14 mouse cellular contexts compared by ENCODE assay signal in the genomic region with DNA sequence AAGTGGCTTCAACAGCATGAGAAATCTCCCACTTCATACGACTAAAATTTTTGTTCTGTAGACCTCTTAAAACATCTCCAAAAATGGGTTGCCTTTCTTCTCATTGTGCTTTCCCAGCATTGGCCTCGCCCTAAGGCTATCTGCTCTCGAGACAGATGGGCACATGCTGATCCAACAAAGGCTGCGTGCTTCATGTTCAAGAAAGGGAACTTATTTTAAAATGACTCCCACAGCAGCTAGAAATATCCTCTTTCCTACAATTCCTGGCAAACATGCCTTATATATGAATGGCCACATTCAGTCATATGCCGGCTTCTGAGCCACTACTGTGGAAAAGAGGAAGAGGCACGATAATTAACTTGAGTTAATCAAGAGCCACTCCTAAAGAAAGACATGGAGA.
A peak's percentile ranks its signal among the peaks of the same experiment; 100 is the strongest.
DNase-seq lines count a peak whose midpoint lies in the region.
"Had no signal": no experiment of that assay in that cellular context is flagged by ENCODE, and none has a peak within 500 bp of the region (broad histone marks: within the 10 kb centered on the region; RNA-seq: fewer than 3 reads in every experiment).

No protein-coding gene starts in this region.

- DNase-seq in cerebellum, postnatal 10 days: peak; percentile 5 to 12
- no peak for DNase-seq in cerebellum, postnatal 25 days
- DNase-seq in right cerebral cortex, adult 18-20 months: peak; percentile 50
- DNase-seq in right cerebral cortex, postnatal 4 days: no peak
- DNase-seq in right cerebral cortex, postnatal 10 days (ENCODE audit: low spot score in 2 of 2): peak; percentile 36 to 62
- DNase-seq in c-Kit-positive CD71-positive TER-119-positive erythroid progenitor cells, embryonic 14.5 days (ENCODE audit: low spot score): no peak
- no peak for DNase-seq in gastrocnemius, postnatal 4 days (ENCODE audit: low spot score in 2 of 2)
- DNase-seq: adrenal gland, adult 8-10 months; adrenal gland, postnatal 36 days; B cell, adult 2 months; cerebellum, adult 11-12 months; cerebellum, adult 9-10 months; forebrain, postnatal 0 days; gastrocnemius, postnatal 10 days had no signal

Comparison
In these comparisons a context has a peak if more than half of its experiments do, and no peak if none do; other contexts are left out.
1. DNase-seq: peak in cerebellum, postnatal 10 days (2 of 2), right cerebral cortex, adult 18-20 months (single experiment) and right cerebral cortex, postnatal 10 days (2 of 2); none in cerebellum, postnatal 25 days (0 of 2), right cerebral cortex, postnatal 4 days (single experiment), c-Kit-positive CD71-positive TER-119-positive erythroid progenitor cells, embryonic 14.5 days (single experiment) and gastrocnemius, postnatal 4 days (0 of 2).